Mouse (Mus musculus) stomach, postnatal 0 days (tissue): ENCODE data around the gene Olfr109. TPM values are rescaled to one million over a fixed set of nuclear protein-coding genes. Genes with fewer than 3 reads are reported as not detected.

Experiments used
- ATAC-seq: fragments of 200-750 bp; cut with Nextera tagmentation; 2 replicates; pipeline ENCODE4 v1.8.0; 2017; ENCODE audit not compliant: low FRiP score, low TSS enrichment
- DNase-seq: peaks from one replicate; pipeline ENCODE4 v3.0.0-alpha.2; 2016; ENCODE audit warnings: low spot score
- H3K27ac ChIP-seq: fragments of 300-500 bp; sonication (generic); replicated peaks from 2 replicates; pipeline ENCODE4 v1.5.1; 2014; ENCODE audit warnings: mild to moderate bottlenecking, control low read depth
- H3K27me3 ChIP-seq: fragments of 300-500 bp; sonication (generic); 2 replicates; pipeline ENCODE4 v1.6.1; 2014; ENCODE audit warnings: low read length; ENCODE audit not compliant: control insufficient read depth, insufficient read depth
- H3K36me3 ChIP-seq: fragments of 300-500 bp; sonication (generic); 2 replicates; pipeline ENCODE4 v1.6.1; 2014; ENCODE audit warnings: low read length, mixed read lengths; ENCODE audit not compliant: control insufficient read depth, insufficient read depth
- H3K4me1 ChIP-seq: fragments of 300-500 bp; sonication (generic); replicated peaks from 2 replicates; pipeline ENCODE4 v1.6.1; 2014; ENCODE audit warnings: antibody characterized with exemption; ENCODE audit not compliant: control insufficient read depth, insufficient read depth
- H3K4me2 ChIP-seq: fragments of 300-500 bp; sonication (generic); replicated peaks from 2 replicates; pipeline ENCODE4 v1.6.1; 2014; ENCODE audit warnings: low read depth, mild to moderate bottlenecking, control low read depth, moderate library complexity
- H3K4me3 ChIP-seq: fragments of 300-500 bp; sonication (generic); 2 replicates; pipeline ENCODE4 v1.5.1; 2014; ENCODE audit warnings: low read depth, low read length, control low read depth
- H3K9ac ChIP-seq: fragments of 300-500 bp; sonication (generic); 2 replicates; pipeline ENCODE4 v1.6.1; 2014; ENCODE audit warnings: mild to moderate bottlenecking, low read length, control low read depth, mixed read lengths
- H3K9me3 ChIP-seq: fragments of 300-500 bp; sonication (generic); 2 replicates; pipeline ENCODE4 v1.6.1; 2016; ENCODE audit warnings: low read length; ENCODE audit not compliant: control insufficient read depth
- CTCF ChIP-seq: IDR thresholded peaks from 2 replicates; pipeline ENCODE4 v1.5.1; 2016; ENCODE audit warnings: antibody characterized with exemption, low read depth, mild to moderate bottlenecking, moderate library complexity
- EP300 ChIP-seq: optimal IDR thresholded peaks from 2 replicates; pipeline ENCODE3; 2016; ENCODE audit warnings: antibody characterized with exemption
- WGBS: fragments of 180-500 bp; shearing (Covaris S2); extraction: QIAGEN DNeasy Blood & Tissue Kit; methylation state at CpG from one replicate; pipeline ENCODE4 v1.1.7; 2014; 5-methylcytosine and 5-hydroxymethylcytosine counted together
- polyA plus RNA-seq: library from polyadenylated mRNA; unstranded; fragments of >200 nt; fragmentation: Nextera tagmentation; extraction: Ambion mirVana; gene quantifications from 2 replicates; pipeline ENCODE4 v1.2.1, GENCODE M21; 2015

Olfr109 gene
- polyA plus RNA-seq, result 0.02 TPM in 1 of 2 replicates, not detected in the other

GRCm38 (mm10) chr17:37458616-37459015 lies at the start of gene Olfr109:
Gene Olfr109 (plus strand): TSS chr17:37458916.
- 88% methylated on average over 1 of the region's 1 CpGs for WGBS
- no peaks in the 10 kb centered on the region for H3K27me3 ChIP-seq
- H3K4me1 ChIP-seq, result no peaks in the 10 kb centered on the region
- H3K36me3 ChIP-seq, result no peaks in the 10 kb centered on the region
- ATAC-seq (no peak), DNase-seq (no peak)
- H3K9ac ChIP-seq, result no peak within 1 kb of the TSS
- H3K27ac ChIP-seq, result no peak within 1 kb of the TSS
- H3K4me2 ChIP-seq, result no peak within 1 kb of the TSS
- no peak within 1 kb of the TSS for H3K4me3 ChIP-seq
- no peak for TF ChIP-seq EP300
- no peak for TF ChIP-seq CTCF
- no peaks in the 10 kb centered on the region for H3K9me3 ChIP-seq

- no peak for ATAC-seq
Measured at GRCm38 (mm10) chr17:37413380-37413779, 45.3 kb upstream of the Olfr109 start.

GRCm38 (mm10) chr17:37445180-37445579 lies 13.5 kb upstream of the Olfr109 start, which contains the start of gene Olfr108:
Gene Olfr108 (plus strand): TSS chr17:37445480.
- Histone ChIP-seq H3K27me3 (no peaks in the 10 kb centered on the region), H3K4me1 (no peaks in the 10 kb centered on the region), H3K4me2 (no peak within 1 kb of the TSS), H3K9ac (no peak within 1 kb of the TSS), H3K4me3 (no peak within 1 kb of the TSS), H3K9me3 (no peaks in the 10 kb centered on the region), H3K27ac (no peak within 1 kb of the TSS), H3K36me3 (no peaks in the 10 kb centered on the region)
- ATAC-seq (no peak), DNase-seq (no peak)
- TF ChIP-seq EP300 (no peak), CTCF (no peak)
- WGBS, result 73% methylated on average over 1 of the region's 1 CpGs

More at GRCm38 (mm10) chr17:37413380-37413779, 45.3 kb upstream of the Olfr109 start:
- H3K27ac ChIP-seq, result no peak overlapping the region
- H3K4me2 ChIP-seq, result no peak overlapping the region
- H3K9ac ChIP-seq, result no peak overlapping the region
- no peak overlapping the region for H3K4me3 ChIP-seq
- no peaks in the 10 kb centered on the region for H3K4me1 ChIP-seq
- no peaks in the 10 kb centered on the region for H3K27me3 ChIP-seq
- no peak for TF ChIP-seq CTCF
- no peak for TF ChIP-seq EP300
- DNase-seq, result no peak
- no peaks in the 10 kb centered on the region for H3K36me3 ChIP-seq
- H3K9me3 ChIP-seq, result no peaks in the 10 kb centered on the region

- ATAC-seq, result no peak
- WGBS, result 68% methylated on average over 2 of the region's 2 CpGs
Measured at GRCm38 (mm10) chr17:37483452-37483851, 24.7 kb downstream of the Olfr109 start, which contains the start of gene H2-M2. Gene H2-M2 (minus strand): TSS chr17:37483552.

GRCm38 (mm10) chr17:37491930-37492518 lies 33.3 kb downstream of the Olfr109 start, which contains the start of gene Olfr110:
Gene Olfr110 (plus strand): TSS chr17:37492468.
- Histone ChIP-seq H3K9ac (no peak within 1 kb of the TSS), H3K4me3 (no peak within 1 kb of the TSS), H3K27me3 (no peaks in the 10 kb centered on the region), H3K4me1 (no peaks in the 10 kb centered on the region), H3K36me3 (no peaks in the 10 kb centered on the region), H3K27ac (no peak within 1 kb of the TSS), H3K4me2 (no peak within 1 kb of the TSS), H3K9me3 (no peaks in the 10 kb centered on the region)
- WGBS, result 37% methylated on average over 1 of the region's 1 CpGs
- ATAC-seq (no peak), DNase-seq (no peak)
- TF ChIP-seq EP300 (no peak), CTCF (no peak)

More at GRCm38 (mm10) chr17:37483452-37483851, 24.7 kb downstream of the Olfr109 start, which contains the start of gene H2-M2:
- H3K27ac ChIP-seq, result no peak within 1 kb of the TSS
- H3K27me3 ChIP-seq, result no peaks in the 10 kb centered on the region
- no peaks in the 10 kb centered on the region for H3K36me3 ChIP-seq
- TF ChIP-seq EP300 (no peak), CTCF (no peak)
- H3K9me3 ChIP-seq, result no peaks in the 10 kb centered on the region
- no peak within 1 kb of the TSS for H3K9ac ChIP-seq
- H3K4me2 ChIP-seq, result no peak within 1 kb of the TSS
- no peaks in the 10 kb centered on the region for H3K4me1 ChIP-seq
- no peak for DNase-seq
- H3K4me3 ChIP-seq, result no peak within 1 kb of the TSS

GRCm38 (mm10) chr17:37507730-37508129 lies 49.0 kb downstream of the Olfr109 start, which contains the start of gene Olfr111:
Gene Olfr111 (plus strand): TSS chr17:37508030.
- ATAC-seq (no peak), DNase-seq (no peak)
- Histone ChIP-seq H3K9me3 (no peaks in the 10 kb centered on the region), H3K4me3 (no peak within 1 kb of the TSS), H3K9ac (no peak within 1 kb of the TSS), H3K27me3 (no peaks in the 10 kb centered on the region), H3K36me3 (no peaks in the 10 kb centered on the region), H3K27ac (no peak within 1 kb of the TSS), H3K4me1 (no peaks in the 10 kb centered on the region), H3K4me2 (no peak within 1 kb of the TSS)
- TF ChIP-seq EP300 (no peak), CTCF (no peak)
- 80% methylated on average over 4 of the region's 4 CpGs for WGBS

Other genes with a start within 250 kb of the Olfr109 start
- not detected in 2 replicates for gene Olfr95, start 245.8 kb upstream of the Olfr109 start, polyA plus RNA-seq
- gene Olfr96, start 238.8 kb upstream of the Olfr109 start, polyA plus RNA-seq, result not detected in 2 replicates
- not detected in 2 replicates for gene Olfr97, start 221.6 kb upstream of the Olfr109 start, polyA plus RNA-seq
- not detected in 2 replicates for gene Olfr98, start 195.2 kb upstream of the Olfr109 start, polyA plus RNA-seq
- 4.2 and 4.3 TPM in 2 replicates for gene H2-M3, start 188.7 kb upstream of the Olfr109 start, polyA plus RNA-seq
- gene Olfr99, start 175.5 kb upstream of the Olfr109 start, polyA plus RNA-seq, result not detected in 2 replicates
- gene Olfr101, start 154.6 kb upstream of the Olfr109 start, polyA plus RNA-seq, result not detected in 2 replicates
- gene Olfr102, start 141.9 kb upstream of the Olfr109 start, polyA plus RNA-seq, result not detected in 2 replicates
- gene Olfr103, start 119.2 kb upstream of the Olfr109 start, polyA plus RNA-seq, result not detected in 2 replicates
- not detected in 2 replicates for gene Olfr104-ps, start 99.3 kb upstream of the Olfr109 start, polyA plus RNA-seq
- gene Olfr105-ps, start 79.9 kb upstream of the Olfr109 start, polyA plus RNA-seq, result not detected in 2 replicates
- gene Olfr106-ps, start 68.5 kb upstream of the Olfr109 start, polyA plus RNA-seq, result not detected in 2 replicates
- gene Olfr107, start 59.7 kb upstream of the Olfr109 start, polyA plus RNA-seq, result not detected in 2 replicates
- not detected in 2 replicates for gene Olfr108, start 13.4 kb upstream of the Olfr109 start, polyA plus RNA-seq
- not detected in 2 replicates for gene H2-M2, start 24.6 kb downstream of the Olfr109 start, polyA plus RNA-seq
- gene Olfr110, start 33.6 kb downstream of the Olfr109 start, polyA plus RNA-seq, result not detected in 2 replicates
- not detected in 2 replicates for gene Olfr111, start 49.1 kb downstream of the Olfr109 start, polyA plus RNA-seq
- not detected in 2 replicates for gene Olfr112, start 110.5 kb downstream of the Olfr109 start, polyA plus RNA-seq
- gene Olfr113, start 118.7 kb downstream of the Olfr109 start, polyA plus RNA-seq, result not detected in 2 replicates
- gene Olfr114, start 133.8 kb downstream of the Olfr109 start, polyA plus RNA-seq, result not detected in 2 replicates
- gene Olfr115, start 168.2 kb downstream of the Olfr109 start, polyA plus RNA-seq, result not detected in 2 replicates
- gene Olfr116, start 168.3 kb downstream of the Olfr109 start, polyA plus RNA-seq, result not detected in 2 replicates
- not detected in 2 replicates for gene Olfr117, start 204.9 kb downstream of the Olfr109 start, polyA plus RNA-seq
- gene Olfr118, start 208.1 kb downstream of the Olfr109 start, polyA plus RNA-seq, result not detected in 2 replicates
- not detected in 2 replicates for gene Olfr119, start 237.6 kb downstream of the Olfr109 start, polyA plus RNA-seq